Mouse (Mus musculus) testis, adult 2 months (tissue): ENCODE data around the gene Flt3.

Experiments
- CTCF ChIP-seq: fragments of 200-500 bp; IDR thresholded peaks from 2 replicates; pipeline ENCODE4 v1.5.1; 2012; ENCODE audit warnings: low read depth, mild to moderate bottlenecking, inconsistent platforms, low read length, moderate library complexity; ENCODE audit not compliant: control insufficient read depth, insufficient read depth, insufficient replicate concordance
- POLR2A ChIP-seq: fragments of 200-500 bp; IDR thresholded peaks from 2 replicates; pipeline ENCODE4 v1.6.1; 2012; ENCODE audit warnings: low read depth, mild to moderate bottlenecking, inconsistent platforms, low read length, moderate library complexity; ENCODE audit not compliant: control insufficient read depth

GRCm38 (mm10) chr5:147429535-147430305, 29.4 kb upstream of the Flt3 start, which contains the start of gene Pan3:
- TF ChIP-seq CTCF (no peak), POLR2A (peak; percentile 92)
